Mouse (Mus musculus): ENCODE results near the gene Sgpp2. TPM values are rescaled to one million over a fixed set of nuclear protein-coding genes. Genes with fewer than 3 reads are reported as not detected.
A peak's percentile ranks its signal among the peaks of the same experiment; 100 is the strongest.

The Sgpp2 gene
- polyA plus RNA-seq, 1 experiment from 2014 or later = 20.5 TPM

- no peaks in the 10 kb centered on the region for H3K4me1 ChIP-seq (replicated peaks; ENCODE audit: control insufficient read depth, insufficient read depth)
- H3K4me2 ChIP-seq (replicated peaks; ENCODE audit: low read depth) = no peak overlapping the region
- 53% methylated on average over 6 of the region's 6 CpGs for WGBS
- no peaks in the 10 kb centered on the region for H3K9me3 ChIP-seq (ENCODE audit: control insufficient read depth, low read length)
- no peak overlapping the region for H3K27ac ChIP-seq (replicated peaks)
- H3K4me3 ChIP-seq (ENCODE audit: low read depth, low read length) = no peak overlapping the region
- no peak overlapping the region for H3K9ac ChIP-seq (ENCODE audit: low read length)
- no peak for TF ChIP-seq EP300 (optimal IDR thresholded peaks at IDR 0.05)
- no peak for TF ChIP-seq CTCF (IDR thresholded peaks at IDR 0.05; ENCODE audit: low read depth)
- H3K27me3 ChIP-seq (ENCODE audit: control insufficient read depth, insufficient read depth, low read length) = no peaks in the 10 kb centered on the region
- DNase-seq (ENCODE audit: low spot score) (no peak), ATAC-seq (ENCODE audit: low FRiP score, low TSS enrichment) (no peak)
- H3K36me3 ChIP-seq (ENCODE audit: control insufficient read depth, insufficient read depth, low read length) = no peaks in the 10 kb centered on the region
Measured at GRCm38 (mm10) chr1:78395737-78396136, 85.6 kb downstream of the Sgpp2 start.

- TF ChIP-seq EP300 (optimal IDR thresholded peaks at IDR 0.05) (no peak), CTCF (IDR thresholded peaks at IDR 0.05; ENCODE audit: low read depth) (no peak)
- Histone ChIP-seq H3K9ac (ENCODE audit: low read length) (no peak overlapping the region), H3K4me2 (replicated peaks; ENCODE audit: low read depth) (no peak overlapping the region), H3K4me3 (ENCODE audit: low read depth, low read length) (no peak overlapping the region), H3K9me3 (ENCODE audit: control insufficient read depth, low read length) (no peaks in the 10 kb centered on the region), H3K4me1 (replicated peaks; ENCODE audit: control insufficient read depth, insufficient read depth) (no peaks in the 10 kb centered on the region), H3K27ac (replicated peaks) (no peak overlapping the region), H3K36me3 (ENCODE audit: control insufficient read depth, insufficient read depth, low read length) (no peaks in the 10 kb centered on the region), H3K27me3 (ENCODE audit: control insufficient read depth, insufficient read depth, low read length) (no peaks in the 10 kb centered on the region)
- no peak for DNase-seq (ENCODE audit: low spot score)
- 45% methylated on average over 8 of the region's 8 CpGs for WGBS
- no peak for ATAC-seq (ENCODE audit: low FRiP score, low TSS enrichment)
Measured at GRCm38 (mm10) chr1:78396320-78396913, 86.3 kb downstream of the Sgpp2 start.

- no peak for TF ChIP-seq EP300 (optimal IDR thresholded peaks at IDR 0.05)
- peak; percentile 10; the same call in 1 of the 2 replicates for TF ChIP-seq CTCF (IDR thresholded peaks at IDR 0.05; ENCODE audit: low read depth)
- peak; percentile 79 for ATAC-seq (ENCODE audit: low FRiP score, low TSS enrichment)
Measured at GRCm38 (mm10) chr1:78399755-78400154, 89.6 kb downstream of the Sgpp2 start.

GRCm38 (mm10) chr1:78401413-78401812 lies 91.3 kb downstream of the Sgpp2 start:
- TF ChIP-seq CTCF (IDR thresholded peaks at IDR 0.05; ENCODE audit: low read depth) (no peak), EP300 (optimal IDR thresholded peaks at IDR 0.05) (no peak)
- H3K4me1 ChIP-seq (replicated peaks; ENCODE audit: control insufficient read depth, insufficient read depth) = no peaks in the 10 kb centered on the region
- no peaks in the 10 kb centered on the region for H3K36me3 ChIP-seq (ENCODE audit: control insufficient read depth, insufficient read depth, low read length)
- no peak overlapping the region for H3K27ac ChIP-seq (replicated peaks)
- no peak overlapping the region for H3K4me3 ChIP-seq (ENCODE audit: low read depth, low read length)
- no peak for ATAC-seq (ENCODE audit: low FRiP score, low TSS enrichment)
- no peaks in the 10 kb centered on the region for H3K9me3 ChIP-seq (ENCODE audit: control insufficient read depth, low read length)
- no peak for DNase-seq (ENCODE audit: low spot score)
- WGBS = 77% methylated on average over 4 of the region's 4 CpGs
- no peaks in the 10 kb centered on the region for H3K27me3 ChIP-seq (ENCODE audit: control insufficient read depth, insufficient read depth, low read length)
- H3K9ac ChIP-seq (ENCODE audit: low read length) = no peak overlapping the region
- no peak overlapping the region for H3K4me2 ChIP-seq (replicated peaks; ENCODE audit: low read depth)

More at GRCm38 (mm10) chr1:78399755-78400154, 89.6 kb downstream of the Sgpp2 start:
- Histone ChIP-seq H3K4me3 (ENCODE audit: low read depth, low read length) (no peak overlapping the region), H3K4me2 (replicated peaks; ENCODE audit: low read depth) (no peak overlapping the region), H3K36me3 (ENCODE audit: control insufficient read depth, insufficient read depth, low read length) (no peaks in the 10 kb centered on the region), H3K27me3 (ENCODE audit: control insufficient read depth, insufficient read depth, low read length) (no peaks in the 10 kb centered on the region), H3K27ac (replicated peaks) (no peak overlapping the region), H3K9me3 (ENCODE audit: control insufficient read depth, low read length) (no peaks in the 10 kb centered on the region), H3K4me1 (replicated peaks; ENCODE audit: control insufficient read depth, insufficient read depth) (no peaks in the 10 kb centered on the region), H3K9ac (ENCODE audit: low read length) (no peak overlapping the region)
- 53% methylated on average over 3 of the region's 3 CpGs for WGBS
- peak; percentile 25 for DNase-seq (ENCODE audit: low spot score)

- Histone ChIP-seq H3K27ac (replicated peaks) (no peak overlapping the region), H3K4me1 (replicated peaks; ENCODE audit: control insufficient read depth, insufficient read depth) (0 out of 2 replicates have a peak, but pooled peaks cover 2% of the 10 kb centered on the region), H3K9me3 (ENCODE audit: control insufficient read depth, low read length) (no peaks in the 10 kb centered on the region), H3K9ac (ENCODE audit: low read length) (no peak overlapping the region), H3K27me3 (ENCODE audit: control insufficient read depth, insufficient read depth, low read length) (no peaks in the 10 kb centered on the region), H3K4me3 (ENCODE audit: low read depth, low read length) (no peak overlapping the region), H3K36me3 (ENCODE audit: control insufficient read depth, insufficient read depth, low read length) (no peaks in the 10 kb centered on the region), H3K4me2 (replicated peaks; ENCODE audit: low read depth) (no peak overlapping the region)
- TF ChIP-seq EP300 (optimal IDR thresholded peaks at IDR 0.05) = no peak
- no peak for TF ChIP-seq CTCF (IDR thresholded peaks at IDR 0.05; ENCODE audit: low read depth)
- ATAC-seq (ENCODE audit: low FRiP score, low TSS enrichment) (no peak), DNase-seq (ENCODE audit: low spot score) (no peak)
- WGBS = 89% methylated on average over 2 of the region's 2 CpGs
Measured at GRCm38 (mm10) chr1:78409396-78409795, 99.3 kb downstream of the Sgpp2 start.

GRCm38 (mm10) chr1:78412668-78413067 lies 102.5 kb downstream of the Sgpp2 start:
- H3K9ac ChIP-seq (ENCODE audit: low read length) = no peak overlapping the region
- 0 out of 2 replicates have a peak, but pooled peaks cover 2% of the 10 kb centered on the region for H3K4me1 ChIP-seq (replicated peaks; ENCODE audit: control insufficient read depth, insufficient read depth)
- DNase-seq (ENCODE audit: low spot score) (peak; percentile 32), ATAC-seq (ENCODE audit: low FRiP score, low TSS enrichment) (peak; percentile 75)
- no peaks in the 10 kb centered on the region for H3K9me3 ChIP-seq (ENCODE audit: control insufficient read depth, low read length)
- H3K27me3 ChIP-seq (ENCODE audit: control insufficient read depth, insufficient read depth, low read length) = no peaks in the 10 kb centered on the region
- TF ChIP-seq CTCF (IDR thresholded peaks at IDR 0.05; ENCODE audit: low read depth) (no peak), EP300 (optimal IDR thresholded peaks at IDR 0.05) (no peak)
- H3K4me3 ChIP-seq (ENCODE audit: low read depth, low read length) = no peak overlapping the region
- H3K36me3 ChIP-seq (ENCODE audit: control insufficient read depth, insufficient read depth, low read length) = 0 out of 2 replicates have a peak, but pooled peaks cover 2% of the 10 kb centered on the region
- H3K4me2 ChIP-seq (replicated peaks; ENCODE audit: low read depth) = no peak overlapping the region
- WGBS = 19% methylated on average over 7 of the region's 7 CpGs
- H3K27ac ChIP-seq (replicated peaks) = no peak overlapping the region

Measured in stomach, postnatal 0 days (tissue).